Mouse (Mus musculus) liver, embryonic 14.5 days (tissue): ENCODE data around the gene Gm6890.
"Not testable (repeated sequence)": the region's sequence is repeated elsewhere in the genome, so short reads cannot be mapped to it uniquely, and the experiment has no call there.

Source experiments
- CTCF ChIP-seq: IDR thresholded peaks from 2 replicates; pipeline ENCODE4 v1.5.1; 2016; ENCODE audit warnings: antibody characterized with exemption, low read depth, control low read depth
- EP300 ChIP-seq: IDR thresholded peaks from 2 replicates; pipeline ENCODE4 v1.6.1; 2016; ENCODE audit warnings: antibody characterized with exemption, low read depth

DNA sequence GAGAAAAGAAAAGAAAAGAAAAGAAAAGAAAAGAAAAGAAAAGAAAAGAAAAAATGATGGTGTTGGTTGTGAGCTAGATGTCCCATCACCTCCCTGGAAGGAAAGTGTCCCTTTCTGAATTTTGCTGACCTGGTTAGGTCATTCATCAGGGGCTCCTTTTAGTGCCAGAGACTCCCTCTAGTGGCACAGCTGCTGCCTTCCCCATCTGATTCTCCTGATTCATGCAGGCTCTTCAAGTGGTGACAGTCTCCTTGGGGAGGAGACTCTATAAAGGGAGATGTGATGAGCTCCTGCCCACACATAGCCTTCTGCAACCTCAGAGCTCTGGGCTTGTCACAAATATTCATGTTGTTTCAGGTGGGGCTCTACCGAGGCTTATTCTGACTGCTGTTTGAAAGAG lies 30.0 kb downstream of the Gm6890 start:
- TF ChIP-seq CTCF, EP300: not testable (repeated sequence)
